Comparison of ENCODE assay signal across 13 mouse cellular contexts in the genomic region with DNA sequence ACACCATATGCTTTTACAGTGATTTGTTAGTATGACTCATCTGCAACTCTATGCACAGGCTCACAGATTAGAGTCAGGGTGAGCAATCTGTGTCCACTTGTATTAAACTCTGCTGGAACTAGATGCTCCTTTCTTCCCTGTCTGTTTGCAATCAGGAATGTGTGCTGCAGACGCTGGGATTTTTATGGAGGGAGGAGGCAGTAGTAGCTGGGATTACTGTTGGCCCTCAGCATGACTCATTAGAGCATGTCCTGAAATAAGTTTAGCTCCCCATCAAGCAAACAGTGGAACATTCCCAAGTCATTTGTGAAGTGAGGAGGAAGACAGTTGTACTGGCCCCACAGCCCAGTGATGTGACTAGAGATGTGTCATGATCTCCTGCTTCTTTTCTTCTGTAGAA. TPM values are rescaled to one million over a fixed set of nuclear protein-coding genes. Genes with fewer than 3 reads are reported as not detected.
DNase-seq lines count a peak whose midpoint lies in the region; ATAC-seq and TF ChIP-seq lines count a peak whose summit lies in the region.
"Had no signal": no experiment of that assay in that cellular context is flagged by ENCODE, and none has a peak within 500 bp of the region (broad histone marks: within the 10 kb centered on the region; RNA-seq: fewer than 3 reads in every experiment).

No protein-coding gene starts in this region.

- no peak overlapping the region for H3K27ac ChIP-seq in lung, postnatal 0 days (ENCODE audit: low read length)
- H3K27ac ChIP-seq in kidney, adult 2 months (ENCODE audit: insufficient read depth, low read depth, low read length), result no peak overlapping the region
- H3K27ac ChIP-seq: forebrain, embryonic 15.5 days; hindbrain, embryonic 15.5 days; midbrain, embryonic 15.5 days had no signal

- no peaks in the 10 kb centered on the region for H3K27me3 ChIP-seq in lung, postnatal 0 days (replicated peaks; ENCODE audit: insufficient read depth, low read length)
- no peaks in the 10 kb centered on the region for H3K27me3 ChIP-seq in kidney, adult 2 months (replicated peaks; ENCODE audit: control insufficient read depth, insufficient read depth, low read length)
- H3K27me3 ChIP-seq: forebrain, embryonic 15.5 days; hindbrain, embryonic 15.5 days; midbrain, embryonic 15.5 days had no signal

- H3K36me3 ChIP-seq in lung, postnatal 0 days (ENCODE audit: insufficient read depth, low read length), result no peaks in the 10 kb centered on the region
- no peaks in the 10 kb centered on the region for H3K36me3 ChIP-seq in kidney, adult 2 months (ENCODE audit: control insufficient read depth, insufficient read depth, low read length)
- H3K36me3 ChIP-seq: forebrain, embryonic 15.5 days; hindbrain, embryonic 15.5 days; midbrain, embryonic 15.5 days had no signal

- no peak for DNase-seq in frontal cortex, postnatal 14 days (ENCODE audit: low spot score in 2 of 2)
- peak; percentile 22 for DNase-seq in lung, postnatal 0 days (ENCODE audit: low spot score)
- DNase-seq in lung, postnatal 4 days, result no peak
- DNase-seq in forelimb bud, embryonic 11.5 days (ENCODE audit: low read depth, low spot score), result peak; percentile 25
- peak; percentile 16 for DNase-seq in heart, postnatal 4 days
- DNase-seq in kidney, adult 18-20 months, result no peak
- DNase-seq in kidney, adult 2 months, result no peak
- DNase-seq: adrenal gland, postnatal 10 days; lung, embryonic 14.5 days had no signal

- 24% methylated on average over 1 of the region's 1 CpGs for WGBS in lung, postnatal 0 days
- WGBS in kidney, adult 2 months, result 38% methylated on average over 1 of the region's 1 CpGs

- H3K4me3 ChIP-seq in lung, postnatal 0 days (ENCODE audit: low read depth, low read length), result no peak overlapping the region
- H3K4me3 ChIP-seq in kidney, adult 2 months (ENCODE audit: insufficient read depth, low read depth, low read length), result no peak overlapping the region
- H3K4me3 ChIP-seq: forebrain, embryonic 15.5 days; hindbrain, embryonic 15.5 days; midbrain, embryonic 15.5 days had no signal

- ATAC-seq in frontal cortex, adult (ENCODE audit: low TSS enrichment), result peak; percentile 89
- ATAC-seq in lung, postnatal 0 days, result peak; percentile 41
- ATAC-seq: forebrain, embryonic 15.5 days; midbrain, embryonic 15.5 days had no signal

- H3K4me1 ChIP-seq in lung, postnatal 0 days (ENCODE audit: insufficient read depth, low read depth, low read length), result no peaks in the 10 kb centered on the region
- H3K4me1 ChIP-seq in kidney, adult 2 months (ENCODE audit: control insufficient read depth, insufficient read depth, low read length), result no peaks in the 10 kb centered on the region
- H3K4me1 ChIP-seq: forebrain, embryonic 15.5 days; midbrain, embryonic 15.5 days had no signal

- no peaks in the 10 kb centered on the region for H3K9me3 ChIP-seq in lung, postnatal 0 days (ENCODE audit: low read length)
- H3K9me3 ChIP-seq: forebrain, embryonic 15.5 days; hindbrain, embryonic 15.5 days; midbrain, embryonic 15.5 days had no signal

- no peak for TF ChIP-seq POLR2A in kidney, adult 2 months (IDR thresholded peaks at IDR 0.05; ENCODE audit: low read depth, low read length)

- no peak for TF ChIP-seq CTCF in lung, postnatal 0 days (IDR thresholded peaks at IDR 0.05)
- TF ChIP-seq CTCF in kidney, adult 2 months (conservative IDR thresholded peaks at IDR 0.05; ENCODE audit: insufficient read depth, insufficient read length, low read depth, low read length), result no peak

- H3K4me2 ChIP-seq in lung, postnatal 0 days (replicated peaks; ENCODE audit: low read depth, low read length), result no peak overlapping the region
- H3K4me2 ChIP-seq: forebrain, embryonic 15.5 days; hindbrain, embryonic 15.5 days; lung, embryonic 14.5 days; midbrain, embryonic 15.5 days had no signal

- H3K9ac ChIP-seq in lung, postnatal 0 days (replicated peaks; ENCODE audit: low read depth), result no peak overlapping the region
- H3K9ac ChIP-seq: forebrain, embryonic 15.5 days; hindbrain, embryonic 15.5 days; lung, embryonic 14.5 days; midbrain, embryonic 15.5 days had no signal

- TF ChIP-seq EP300 in lung, postnatal 0 days (IDR thresholded peaks at IDR 0.05), result no peak

RNA-seq across cellular contexts. Expression of a gene that starts 38.0 kb away (rescaled TPM):
- 1.2 and 1.4 TPM in 2 replicates for polyA plus RNA-seq in lung, postnatal 0 days (2015; fragmentation: Nextera tagmentation; extraction: Ambion mirVana)
- total RNA-seq in heart, postnatal 4 days (2021), result 100 to 1,000 TPM; 148 to 160 TPM
- 7.1 and 7.6 TPM in 2 replicates for polyA plus RNA-seq in kidney, adult 2 months (2012; rRNA removed)

Comparison
In these comparisons a context has a peak if more than half of its experiments do, and no peak if none do; other contexts are left out.
1. DNase-seq: peak in lung, postnatal 0 days (single experiment), forelimb bud, embryonic 11.5 days (single experiment) and heart, postnatal 4 days (single experiment); none in frontal cortex, postnatal 14 days (0 of 2), lung, postnatal 4 days (0 of 2), kidney, adult 18-20 months (single experiment) and kidney, adult 2 months (single experiment).